Mouse (Mus musculus) intestine, postnatal 0 days (tissue): Measurements from ENCODE around the gene Tcf12. TPM values are rescaled to one million over a fixed set of nuclear protein-coding genes. Genes with fewer than 3 reads are reported as not detected.
A peak's percentile ranks its signal among the peaks of the same experiment; 100 is the strongest.

Source experiments
- ATAC-seq: fragments of 200-750 bp; cut with Nextera tagmentation; 2 replicates; pipeline ENCODE4 v1.8.0; 2017; ENCODE audit warnings: mild to moderate bottlenecking, moderate TSS enrichment, moderate library complexity
- H3K27ac ChIP-seq: fragments of 300-500 bp; sonication (generic); 2 replicates; pipeline ENCODE4 v1.5.1; 2014; ENCODE audit warnings: mild to moderate bottlenecking, low read depth, low read length, moderate library complexity
- H3K27me3 ChIP-seq: fragments of 300-500 bp; sonication (generic); replicated peaks from 2 replicates; pipeline ENCODE4 v1.6.1; 2014; ENCODE audit warnings: low read length, mixed read lengths; ENCODE audit not compliant: control insufficient read depth, insufficient read depth
- H3K36me3 ChIP-seq: fragments of 300-500 bp; sonication (generic); 2 replicates; pipeline ENCODE4 v1.6.1; 2014; ENCODE audit warnings: mild to moderate bottlenecking, moderate library complexity; ENCODE audit not compliant: control insufficient read depth, insufficient read depth
- H3K4me1 ChIP-seq: fragments of 300-500 bp; sonication (generic); replicated peaks from 2 replicates; pipeline ENCODE4 v1.6.1; 2014; ENCODE audit warnings: antibody characterized with exemption, low read length, mixed read lengths; ENCODE audit not compliant: control insufficient read depth, insufficient read depth
- H3K4me2 ChIP-seq: fragments of 300-500 bp; sonication (generic); replicated peaks from 2 replicates; pipeline ENCODE4 v1.6.1; 2014; ENCODE audit warnings: low read depth, mild to moderate bottlenecking, moderate library complexity
- H3K4me3 ChIP-seq: fragments of 300-500 bp; sonication (generic); 2 replicates; pipeline ENCODE4 v1.5.1; 2014; ENCODE audit warnings: low read depth, low read length
- H3K9ac ChIP-seq: fragments of 300-500 bp; sonication (generic); 2 replicates; pipeline ENCODE4 v1.6.1; 2014; ENCODE audit warnings: mild to moderate bottlenecking, low read depth, low read length
- H3K9me3 ChIP-seq: fragments of 300-500 bp; sonication (generic); 2 replicates; pipeline ENCODE4 v1.6.1; 2016; ENCODE audit warnings: mixed run types; ENCODE audit not compliant: control insufficient read depth
- CTCF ChIP-seq: sonication (generic); IDR thresholded peaks from 2 replicates; pipeline ENCODE4 v1.5.1; 2016; ENCODE audit warnings: low read depth, mild to moderate bottlenecking, control low read depth, antibody characterized with exemption, moderate library complexity
- WGBS: fragments of 180-500 bp; shearing (Covaris S2); extraction: QIAGEN DNeasy Blood & Tissue Kit; methylation state at CpG from one replicate; pipeline ENCODE4 v1.1.7; 2014; 5-methylcytosine and 5-hydroxymethylcytosine counted together
- polyA plus RNA-seq: library from polyadenylated mRNA; unstranded; fragments of >200 nt; fragmentation: Nextera tagmentation; extraction: Ambion mirVana; gene quantifications from 2 replicates; pipeline ENCODE4 v1.2.1, GENCODE M21; 2015

Tcf12 gene
- polyA plus RNA-seq, 1 experiment from 2014 or later: 19.1 TPM

GRCm38 (mm10) chr9:71857926-71858325, 253.7 kb downstream of the Tcf12 start:
- no peak for TF ChIP-seq CTCF
- Histone ChIP-seq H3K4me3 (no peak overlapping the region), H3K36me3 (peaks cover 42% of the 10 kb centered on the region), H3K4me2 (no peak overlapping the region), H3K9me3 (no peaks in the 10 kb centered on the region), H3K27me3 (no peaks in the 10 kb centered on the region), H3K27ac (no peak overlapping the region), H3K9ac (no peak overlapping the region), H3K4me1 (no peaks in the 10 kb centered on the region)
- 85% methylated on average over 1 of the region's 1 CpGs for WGBS
- ATAC-seq: no peak

- no peak for ATAC-seq
- TF ChIP-seq CTCF: no peak
- no peaks in the 10 kb centered on the region for H3K4me1 ChIP-seq
- no peaks in the 10 kb centered on the region for H3K9me3 ChIP-seq
- H3K27me3 ChIP-seq: no peaks in the 10 kb centered on the region
- H3K4me2 ChIP-seq: no peak overlapping the region
- WGBS: 75% methylated on average over 3 of the region's 3 CpGs
- no peak overlapping the region for H3K4me3 ChIP-seq
- H3K9ac ChIP-seq: no peak overlapping the region
- H3K36me3 ChIP-seq: peaks cover 56% of the 10 kb centered on the region
- no peak overlapping the region for H3K27ac ChIP-seq
These were observed 257.8 kb downstream of the Tcf12 start for GRCm38 (mm10) chr9:71853904-71854303.

- no peaks in the 10 kb centered on the region for H3K27me3 ChIP-seq
- no peak for ATAC-seq
- H3K9ac ChIP-seq: no peak overlapping the region
- H3K9me3 ChIP-seq: no peaks in the 10 kb centered on the region
- 94% methylated on average over 1 of the region's 1 CpGs for WGBS
- H3K36me3 ChIP-seq: peaks cover 56% of the 10 kb centered on the region
- no peak overlapping the region for H3K4me2 ChIP-seq
- no peak for TF ChIP-seq CTCF
- H3K4me3 ChIP-seq: no peak overlapping the region
- H3K27ac ChIP-seq: no peak overlapping the region
- no peaks in the 10 kb centered on the region for H3K4me1 ChIP-seq
These were observed 261.4 kb downstream of the Tcf12 start for GRCm38 (mm10) chr9:71850283-71850682.

- TF ChIP-seq CTCF: no peak
- no peaks in the 10 kb centered on the region for H3K9me3 ChIP-seq
- 95% methylated on average over 3 of the region's 3 CpGs for whole genome bisulfite sequencing
- H3K4me1 ChIP-seq: no peaks in the 10 kb centered on the region
- no peaks in the 10 kb centered on the region for H3K27me3 ChIP-seq
- no peak overlapping the region for H3K27ac ChIP-seq
- H3K4me2 ChIP-seq: no peak overlapping the region
- peaks cover 52% of the 10 kb centered on the region for H3K36me3 ChIP-seq
- H3K4me3 ChIP-seq: no peak overlapping the region
- no peak overlapping the region for H3K9ac ChIP-seq
- no peak for ATAC-seq
These were observed 263.3 kb downstream of the Tcf12 start for GRCm38 (mm10) chr9:71848392-71848791.

- H3K27me3 ChIP-seq: no peaks in the 10 kb centered on the region
- no peak overlapping the region for H3K4me3 ChIP-seq
- H3K4me2 ChIP-seq: no peak overlapping the region
- TF ChIP-seq CTCF: no peak
- no peak for ATAC-seq
- WGBS: 94% methylated on average over 9 of the region's 9 CpGs
- no peak overlapping the region for H3K27ac ChIP-seq
- peaks cover 52% of the 10 kb centered on the region for H3K36me3 ChIP-seq
- no peaks in the 10 kb centered on the region for H3K4me1 ChIP-seq
- no peak overlapping the region for H3K9ac ChIP-seq
- no peaks in the 10 kb centered on the region for H3K9me3 ChIP-seq
These were observed 263.8 kb downstream of the Tcf12 start for GRCm38 (mm10) chr9:71847921-71848320.

- no peak for TF ChIP-seq CTCF
- no peaks in the 10 kb centered on the region for H3K27me3 ChIP-seq
- no peak overlapping the region for H3K9ac ChIP-seq
- no peaks in the 10 kb centered on the region for H3K9me3 ChIP-seq
- no peak overlapping the region for H3K27ac ChIP-seq
- no peak overlapping the region for H3K4me2 ChIP-seq
- 86% methylated on average over 5 of the region's 5 CpGs for WGBS
- peaks cover 45% of the 10 kb centered on the region for H3K36me3 ChIP-seq
- ATAC-seq: no peak
- no peak overlapping the region for H3K4me3 ChIP-seq
- H3K4me1 ChIP-seq: peaks cover 5% of the 10 kb centered on the region
These were observed 269.8 kb downstream of the Tcf12 start for GRCm38 (mm10) chr9:71841850-71842249.

- Histone ChIP-seq H3K27me3 (no peaks in the 10 kb centered on the region), H3K9me3 (no peaks in the 10 kb centered on the region), H3K4me1 (peaks cover 10% of the 10 kb centered on the region), H3K9ac (no peak overlapping the region), H3K4me3 (no peak overlapping the region), H3K4me2 (no peak overlapping the region), H3K27ac (no peak overlapping the region), H3K36me3 (peaks cover 15% of the 10 kb centered on the region)
- no peak for TF ChIP-seq CTCF
- WGBS: 29% methylated on average over 5 of the region's 5 CpGs
- ATAC-seq: peak; percentile 11; the same call in 1 of the 2 replicates
These were observed 274.3 kb downstream of the Tcf12 start for GRCm38 (mm10) chr9:71837366-71837765.
